Mouse (Mus musculus): ENCODE data around the gene Pecam1. TPM values are rescaled to one million over a fixed set of nuclear protein-coding genes. Genes with fewer than 3 reads are reported as not detected.
A peak's percentile ranks its signal among the peaks of the same experiment; 100 is the strongest.

Pecam1 gene
- polyA plus RNA-seq, 1 experiment, result not detected

DNA sequence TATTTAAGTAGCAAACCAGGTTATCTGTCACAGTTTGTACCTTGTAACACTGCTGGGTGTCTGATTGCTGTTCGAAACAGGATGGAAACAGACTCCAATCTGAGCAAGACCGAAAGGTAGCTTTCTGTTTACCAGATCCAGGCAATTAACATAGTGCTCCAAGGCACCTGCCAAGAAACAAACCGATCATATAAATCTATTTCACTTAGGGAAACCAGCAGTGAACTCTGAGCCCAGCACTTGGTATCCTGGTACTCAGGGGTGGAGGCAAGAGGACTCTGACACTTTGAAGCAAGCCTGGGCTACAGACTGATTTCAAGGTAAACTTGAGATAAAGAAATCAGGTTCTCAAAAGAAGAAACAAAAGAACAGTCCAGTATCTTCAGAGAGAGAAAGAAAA, 27.0 kb upstream of the Pecam1 start:
- no peak overlapping the region for H3K27ac ChIP-seq (ENCODE audit: insufficient read depth, low read depth, low read length)
- no peak for TF ChIP-seq POLR2A (IDR thresholded peaks at IDR 0.05; ENCODE audit: insufficient read depth, low read depth, low read length)
- no peak for TF ChIP-seq CTCF (IDR thresholded peaks at IDR 0.05; ENCODE audit: insufficient read depth, low read depth, low read length)
- 83% methylated on average over 3 of the region's 3 CpGs for WGBS
- H3K4me3 ChIP-seq (ENCODE audit: insufficient read depth, low read depth, low read length), result no peak overlapping the region
- H3K4me1 ChIP-seq (ENCODE audit: control insufficient read depth, insufficient read depth, low read length), result no peaks in the 10 kb centered on the region

DNA sequence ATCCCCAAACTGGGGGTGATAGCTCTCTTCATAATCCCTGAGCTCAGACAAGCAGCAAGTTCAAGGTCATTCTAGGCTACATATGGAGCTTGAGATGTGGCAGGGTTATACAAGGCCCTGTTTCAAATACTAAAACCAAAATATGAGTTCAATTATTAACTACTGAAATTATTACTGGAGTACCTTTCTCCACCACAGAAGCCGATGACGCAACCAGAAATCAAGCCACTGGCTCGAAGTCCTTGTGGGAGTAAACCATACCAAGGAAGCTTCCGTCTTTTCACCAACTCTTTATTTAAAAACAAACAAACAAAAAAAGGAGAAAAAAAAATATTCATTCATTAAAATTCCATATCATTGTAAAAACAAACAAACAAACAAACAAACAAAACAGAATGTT, 26.5 kb upstream of the Pecam1 start:
- TF ChIP-seq CTCF (IDR thresholded peaks at IDR 0.05; ENCODE audit: insufficient read depth, low read depth, low read length), result no peak
- no peak for TF ChIP-seq POLR2A (IDR thresholded peaks at IDR 0.05; ENCODE audit: insufficient read depth, low read depth, low read length)
- no peaks in the 10 kb centered on the region for H3K4me1 ChIP-seq (ENCODE audit: control insufficient read depth, insufficient read depth, low read length)
- WGBS, result 78% methylated on average over 4 of the region's 4 CpGs
- H3K27ac ChIP-seq (ENCODE audit: insufficient read depth, low read depth, low read length), result no peak overlapping the region
- no peak overlapping the region for H3K4me3 ChIP-seq (ENCODE audit: insufficient read depth, low read depth, low read length)

GRCm38 (mm10) chr11:106773061-106773460, 22.6 kb upstream of the Pecam1 start:
- 88% methylated on average over 9 of the region's 9 CpGs for WGBS
- TF ChIP-seq POLR2A (IDR thresholded peaks at IDR 0.05; ENCODE audit: insufficient read depth, low read depth, low read length) (no peak), CTCF (IDR thresholded peaks at IDR 0.05; ENCODE audit: insufficient read depth, low read depth, low read length) (no peak)

DNA sequence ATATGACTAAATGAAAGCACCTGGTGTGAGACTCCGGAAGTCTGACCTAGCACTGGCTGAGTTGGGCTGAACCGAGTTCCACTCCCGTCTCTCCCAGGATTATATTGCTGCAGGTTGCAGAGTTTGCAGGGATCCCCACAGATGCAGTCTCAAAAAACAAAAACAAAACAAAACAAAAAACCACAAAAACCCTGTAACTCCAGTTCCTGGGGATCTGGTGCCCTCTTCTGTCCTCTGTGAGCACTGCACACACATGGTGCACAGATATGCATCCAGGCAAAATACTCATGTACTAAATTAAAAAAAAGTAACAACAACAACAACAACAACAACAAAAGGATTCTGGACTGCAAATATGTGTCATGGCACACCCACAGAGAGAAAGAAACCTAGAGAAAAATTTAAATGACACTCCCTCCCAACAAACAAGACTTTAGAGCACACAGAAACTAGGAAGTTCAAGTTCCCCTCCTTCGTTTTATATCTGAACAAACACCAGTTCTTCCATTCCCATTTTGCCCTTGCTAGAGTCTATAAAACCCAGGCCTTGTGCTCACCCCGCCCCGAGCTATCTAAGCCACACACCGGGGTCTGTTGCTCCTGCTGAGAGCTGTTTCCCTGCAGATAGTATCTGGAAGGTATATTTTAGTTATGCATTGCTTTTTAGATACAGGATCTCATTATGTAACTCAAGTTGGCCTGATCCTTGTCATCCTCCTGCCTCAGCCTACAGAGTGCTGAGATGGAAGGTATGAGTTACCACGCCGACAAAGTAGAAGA, 20.0 kb upstream of the Pecam1 start:
- H3K4me3 ChIP-seq (ENCODE audit: insufficient read depth, low read depth, low read length), result no peak overlapping the region
- WGBS, result 95% methylated on average over 9 of the region's 9 CpGs
- H3K27ac ChIP-seq (ENCODE audit: insufficient read depth, low read depth, low read length), result no peak overlapping the region
- TF ChIP-seq CTCF (IDR thresholded peaks at IDR 0.05; ENCODE audit: insufficient read depth, low read depth, low read length) (0 out of 2 replicates have a peak, but pooled peaks have one; percentile 18), POLR2A (IDR thresholded peaks at IDR 0.05; ENCODE audit: insufficient read depth, low read depth, low read length) (no peak)
- no peaks in the 10 kb centered on the region for H3K4me1 ChIP-seq (ENCODE audit: control insufficient read depth, insufficient read depth, low read length)

More at GRCm38 (mm10) chr11:106773061-106773460, 22.6 kb upstream of the Pecam1 start:
- Histone ChIP-seq H3K4me3 (ENCODE audit: insufficient read depth, low read depth, low read length) (no peak overlapping the region), H3K4me1 (ENCODE audit: control insufficient read depth, insufficient read depth, low read length) (no peaks in the 10 kb centered on the region), H3K27ac (ENCODE audit: insufficient read depth, low read depth, low read length) (no peak overlapping the region)

- Histone ChIP-seq H3K4me3 (ENCODE audit: insufficient read depth, low read depth, low read length) (no peak overlapping the region), H3K27ac (ENCODE audit: insufficient read depth, low read depth, low read length) (no peak overlapping the region), H3K4me1 (ENCODE audit: control insufficient read depth, insufficient read depth, low read length) (no peaks in the 10 kb centered on the region)
- TF ChIP-seq CTCF (IDR thresholded peaks at IDR 0.05; ENCODE audit: insufficient read depth, low read depth, low read length), result no peak
- no peak for TF ChIP-seq POLR2A (IDR thresholded peaks at IDR 0.05; ENCODE audit: insufficient read depth, low read depth, low read length)
- 97% methylated on average over 4 of the region's 4 CpGs for WGBS
Measured at GRCm38 (mm10) chr11:106767516-106767915, 17.1 kb upstream of the Pecam1 start.

GRCm38 (mm10) chr11:106766611-106767162, 16.3 kb upstream of the Pecam1 start:
- no peaks in the 10 kb centered on the region for H3K4me1 ChIP-seq (ENCODE audit: control insufficient read depth, insufficient read depth, low read length)
- 91% methylated on average over 4 of the region's 4 CpGs for WGBS
- no peak overlapping the region for H3K27ac ChIP-seq (ENCODE audit: insufficient read depth, low read depth, low read length)
- TF ChIP-seq CTCF (IDR thresholded peaks at IDR 0.05; ENCODE audit: insufficient read depth, low read depth, low read length) (no peak), POLR2A (IDR thresholded peaks at IDR 0.05; ENCODE audit: insufficient read depth, low read depth, low read length) (no peak)
- H3K4me3 ChIP-seq (ENCODE audit: insufficient read depth, low read depth, low read length), result no peak overlapping the region

- H3K4me1 ChIP-seq (ENCODE audit: control insufficient read depth, insufficient read depth, low read length), result no peaks in the 10 kb centered on the region
- WGBS, result 77% methylated on average over 9 of the region's 9 CpGs
- no peak overlapping the region for H3K27ac ChIP-seq (ENCODE audit: insufficient read depth, low read depth, low read length)
- no peak overlapping the region for H3K4me3 ChIP-seq (ENCODE audit: insufficient read depth, low read depth, low read length)
- TF ChIP-seq CTCF (IDR thresholded peaks at IDR 0.05; ENCODE audit: insufficient read depth, low read depth, low read length) (no peak), POLR2A (IDR thresholded peaks at IDR 0.05; ENCODE audit: insufficient read depth, low read depth, low read length) (no peak)
Measured at GRCm38 (mm10) chr11:106762800-106763185, 12.4 kb upstream of the Pecam1 start.

DNA sequence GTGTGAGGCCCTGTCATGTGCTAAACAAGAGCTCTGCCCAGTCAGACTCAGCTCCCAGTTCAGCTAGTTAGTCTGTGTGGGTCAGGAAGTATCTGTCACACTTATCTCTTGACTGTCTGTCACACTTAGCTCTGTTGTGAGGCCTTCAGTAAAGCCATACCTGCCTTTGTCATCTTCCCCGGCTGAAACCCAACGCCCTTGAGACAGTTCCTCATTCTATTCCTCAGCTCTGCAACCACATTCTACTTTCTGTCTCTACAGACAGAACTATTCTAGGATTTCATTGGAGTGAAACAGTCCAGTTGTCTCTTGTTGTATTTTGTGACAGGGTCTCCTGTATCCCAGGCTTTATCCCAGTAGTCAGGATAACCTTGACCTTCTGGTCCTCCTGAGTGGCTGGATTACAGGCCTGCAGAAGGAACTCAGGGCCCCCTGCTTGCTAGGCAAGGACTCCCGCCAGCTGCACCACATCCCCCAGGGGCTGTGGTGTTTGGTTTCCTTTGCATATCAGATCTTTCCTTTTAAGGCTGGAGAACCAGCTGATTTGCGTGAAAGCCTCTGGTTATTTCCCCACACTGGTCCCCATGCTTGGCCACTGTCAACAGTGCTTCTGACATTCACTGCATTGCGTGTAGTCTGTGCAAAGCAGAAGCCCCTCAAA, 11.8 kb upstream of the Pecam1 start:
- WGBS, result 70% methylated on average over 5 of the region's 5 CpGs
- no peak overlapping the region for H3K27ac ChIP-seq (ENCODE audit: insufficient read depth, low read depth, low read length)
- no peak for TF ChIP-seq POLR2A (IDR thresholded peaks at IDR 0.05; ENCODE audit: insufficient read depth, low read depth, low read length)
- no peak for TF ChIP-seq CTCF (IDR thresholded peaks at IDR 0.05; ENCODE audit: insufficient read depth, low read depth, low read length)
- H3K4me3 ChIP-seq (ENCODE audit: insufficient read depth, low read depth, low read length), result no peak overlapping the region
- no peaks in the 10 kb centered on the region for H3K4me1 ChIP-seq (ENCODE audit: control insufficient read depth, insufficient read depth, low read length)

DNA sequence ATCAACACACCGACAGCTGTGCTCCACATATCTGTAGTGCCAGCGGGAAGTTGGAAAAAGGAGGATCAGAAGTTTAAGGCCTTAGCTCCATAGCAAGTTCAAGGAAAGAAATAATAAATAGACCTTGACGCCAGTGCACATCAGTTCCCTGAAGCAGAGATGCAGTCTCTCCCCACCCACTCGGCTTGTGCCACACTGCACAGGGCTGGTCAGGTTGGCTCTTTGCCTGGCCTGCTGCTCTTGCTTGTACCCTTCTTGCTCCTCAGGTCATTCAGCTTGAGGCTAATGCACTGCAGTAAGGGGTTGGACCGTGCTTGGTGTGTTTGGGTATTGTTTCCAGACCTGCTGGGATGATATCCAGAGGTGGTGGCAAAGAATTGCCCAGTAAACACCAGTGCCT, 10.1 kb upstream of the Pecam1 start:
- H3K4me1 ChIP-seq (ENCODE audit: control insufficient read depth, insufficient read depth, low read length), result no peaks in the 10 kb centered on the region
- WGBS, result 85% methylated on average over 5 of the region's 5 CpGs
- H3K27ac ChIP-seq (ENCODE audit: insufficient read depth, low read depth, low read length), result no peak overlapping the region
- no peak overlapping the region for H3K4me3 ChIP-seq (ENCODE audit: insufficient read depth, low read depth, low read length)
- TF ChIP-seq CTCF (IDR thresholded peaks at IDR 0.05; ENCODE audit: insufficient read depth, low read depth, low read length) (no peak), POLR2A (IDR thresholded peaks at IDR 0.05; ENCODE audit: insufficient read depth, low read depth, low read length) (no peak)

Data from olfactory bulb, adult 2 months (tissue).